Mouse (Mus musculus) testis, adult 2 months (tissue): Measurements from ENCODE around the gene Rln1.

Experiments
- CTCF ChIP-seq: fragments of 200-500 bp; IDR thresholded peaks from 2 replicates; pipeline ENCODE4 v1.5.1; 2012; ENCODE audit warnings: low read depth, mild to moderate bottlenecking, inconsistent platforms, low read length, moderate library complexity; ENCODE audit not compliant: control insufficient read depth, insufficient read depth, insufficient replicate concordance
- POLR2A ChIP-seq: fragments of 200-500 bp; IDR thresholded peaks from 2 replicates; pipeline ENCODE4 v1.6.1; 2012; ENCODE audit warnings: low read depth, mild to moderate bottlenecking, inconsistent platforms, low read length, moderate library complexity; ENCODE audit not compliant: control insufficient read depth

- TF ChIP-seq CTCF (no peak), POLR2A (no peak)
Observed at GRCm38 (mm10) chr19:29360251-29360650, 25.8 kb upstream of the Rln1 start.
